25 mouse cellular contexts compared by ENCODE assay signal in genomic region chrX:157936611-157937010, GRCm38 (mm10).
A peak's percentile ranks its signal among the peaks of the same experiment; 100 is the strongest.
DNase-seq lines count a peak whose midpoint lies in the region; ATAC-seq and TF ChIP-seq lines count a peak whose summit lies in the region.
"Had no signal": no experiment of that assay in that cellular context is flagged by ENCODE, and none has a peak within 500 bp of the region (broad histone marks: within the 10 kb centered on the region; RNA-seq: fewer than 3 reads in every experiment).

No protein-coding gene starts in this region.

- 25% methylated on average over 1 of the region's 1 CpGs for WGBS in cerebellum, adult 2 months

- H3K27me3 ChIP-seq in cerebellum, adult 2 months (ENCODE audit: control insufficient read depth, insufficient read depth, low read length): no peaks in the 10 kb centered on the region
- H3K27me3 ChIP-seq: CH12.LX; embryonic facial prominence, embryonic 13.5 days; embryonic facial prominence, embryonic 15.5 days; forebrain, embryonic 12.5 days had no signal

- no peak for TF ChIP-seq POLR2A in cerebellum, adult 2 months (IDR thresholded peaks at IDR 0.05; ENCODE audit: borderline replicate concordance, insufficient read depth, low read length)

- intact Hi-C loops in left cerebral cortex, postnatal 14 days (cut with DNase I): no loop called here

- H3K27ac ChIP-seq in cerebellum, adult 2 months (ENCODE audit: insufficient read depth, low read length): no peak overlapping the region
- H3K27ac ChIP-seq: embryonic facial prominence, embryonic 13.5 days; embryonic facial prominence, embryonic 15.5 days; forebrain, embryonic 10.5 days; forebrain, embryonic 12.5 days; gastrocnemius, adult 2 months had no signal

- ATAC-seq in cerebellum, adult (ENCODE audit: insufficient number of reproducible peaks, low FRiP score, low TSS enrichment): no peak
- ATAC-seq: activated CD4-positive, CD25-positive, alpha-beta regulatory T cell, adult 4 months; CD4-positive, CD25-positive, alpha-beta regulatory T cell, adult 4 months; forebrain, embryonic 14.5 days; forebrain, embryonic 16.5 days; Patski had no signal

- no peak for TF ChIP-seq CTCF in cerebellum, adult 2 months (IDR thresholded peaks at IDR 0.05; ENCODE audit: borderline replicate concordance, insufficient read depth, low read depth, low read length)

- no peak overlapping the region for H3K4me3 ChIP-seq in cerebellum, adult 2 months (replicated peaks; ENCODE audit: insufficient read depth, low read depth, low read length)
- H3K4me3 ChIP-seq: embryonic facial prominence, embryonic 13.5 days; embryonic facial prominence, embryonic 15.5 days; erythroblast, embryonic 14.5 days; forebrain, embryonic 10.5 days; forebrain, embryonic 12.5 days; gastrocnemius, adult 2 months had no signal

- peak; percentile 30 for DNase-seq in cerebellum, adult 11-12 months
- DNase-seq in cerebellum, postnatal 4 days (ENCODE audit: low spot score in 2 of 2): no peak
- DNase-seq in cerebellum, adult 2 months: peak; percentile 43 to 65
- peak; percentile 38 for DNase-seq in cerebellum, adult 9-11 months
- DNase-seq in cerebellum, adult 8-10 months: no peak
- peak; percentile 18 to 37 for DNase-seq in cerebellum, postnatal 36 days
- DNase-seq in left cerebral cortex, postnatal 14 days (ENCODE audit: low spot score in 2 of 2): no peak
- DNase-seq: adrenal gland, adult 8-10 months; adrenal gland, postnatal 14 days; adrenal gland, postnatal 36 days; B cell, adult 2 months; embryo, embryonic 11 days; gastrocnemius, adult 2 months had no signal

- no peaks in the 10 kb centered on the region for H3K4me1 ChIP-seq in cerebellum, adult 2 months (ENCODE audit: control insufficient read depth, insufficient read depth, low read length)
- H3K4me1 ChIP-seq: embryonic facial prominence, embryonic 13.5 days; embryonic facial prominence, embryonic 15.5 days; forebrain, embryonic 10.5 days; forebrain, embryonic 12.5 days had no signal

Comparison
In these comparisons a context has a peak if more than half of its experiments do, and no peak if none do; other contexts are left out.
1. DNase-seq: peak in cerebellum, adult 11-12 months (single experiment), cerebellum, adult 2 months (2 of 2), cerebellum, adult 9-11 months (single experiment) and cerebellum, postnatal 36 days (2 of 2); none in cerebellum, postnatal 4 days (0 of 2), cerebellum, adult 8-10 months (single experiment) and left cerebral cortex, postnatal 14 days (0 of 2).